Mouse (Mus musculus): ENCODE results near the gene Fam118a.
"Not testable (repeated sequence)": the region's sequence is repeated elsewhere in the genome, so short reads cannot be mapped to it uniquely, and the experiment has no call there.

Gene Fam118a

GRCm38 (mm10) chr15:85012662-85013054 lies 16.1 kb upstream of the Fam118a start:
- DNase-seq (ENCODE audit: low read depth, low spot score), result no peak

DNA sequence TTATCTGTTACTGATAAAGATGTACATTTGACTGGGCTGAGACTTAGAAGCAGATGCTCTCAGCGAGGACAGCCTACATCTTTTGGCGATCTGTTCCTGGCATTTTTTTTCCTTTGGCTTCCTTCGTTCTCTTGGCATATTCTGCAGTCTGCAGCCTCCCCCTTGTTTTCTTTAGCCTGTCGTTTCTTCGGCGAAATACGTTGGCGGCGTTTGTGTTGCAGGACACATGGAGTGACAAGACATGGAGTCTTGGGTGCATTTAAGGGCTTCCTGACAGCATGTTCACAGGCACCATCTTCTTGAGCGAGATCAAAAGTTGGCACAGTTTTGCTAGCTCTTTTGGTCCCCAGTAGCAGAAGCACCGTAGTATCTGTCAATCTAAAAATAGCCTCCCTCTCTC lies 13.0 kb upstream of the Fam118a start:
- DNase-seq (ENCODE audit: low read depth, low spot score), result no peak

GRCm38 (mm10) chr15:85016951-85017664 lies 11.6 kb upstream of the Fam118a start, which contains the start of gene Upk3a:
Gene Upk3a (plus strand): TSS chr15:85017141.
- DNase-seq (ENCODE audit: low read depth, low spot score), result peak; percentile 69

DNA sequence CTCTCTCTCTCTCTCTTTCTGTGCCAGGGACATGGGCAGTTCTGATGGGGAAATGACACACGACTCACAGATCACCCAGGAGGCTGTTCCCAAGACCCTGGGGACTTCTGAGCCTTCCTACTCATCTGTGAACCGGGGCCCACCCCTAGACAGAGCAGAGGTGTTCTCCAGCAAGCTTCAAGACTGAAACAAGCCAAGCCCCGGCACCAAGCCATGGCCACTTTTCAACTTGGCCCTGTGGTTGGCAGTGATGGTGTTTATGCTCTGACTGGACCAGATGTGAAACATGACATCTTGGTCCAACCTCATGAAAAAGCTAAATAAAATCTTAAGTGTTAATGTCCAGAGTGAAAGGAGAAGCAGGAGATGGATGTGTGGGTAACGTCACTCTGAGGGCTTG lies 6.5 kb upstream of the Fam118a start:
- no peak for DNase-seq (ENCODE audit: low read depth, low spot score)

DNA sequence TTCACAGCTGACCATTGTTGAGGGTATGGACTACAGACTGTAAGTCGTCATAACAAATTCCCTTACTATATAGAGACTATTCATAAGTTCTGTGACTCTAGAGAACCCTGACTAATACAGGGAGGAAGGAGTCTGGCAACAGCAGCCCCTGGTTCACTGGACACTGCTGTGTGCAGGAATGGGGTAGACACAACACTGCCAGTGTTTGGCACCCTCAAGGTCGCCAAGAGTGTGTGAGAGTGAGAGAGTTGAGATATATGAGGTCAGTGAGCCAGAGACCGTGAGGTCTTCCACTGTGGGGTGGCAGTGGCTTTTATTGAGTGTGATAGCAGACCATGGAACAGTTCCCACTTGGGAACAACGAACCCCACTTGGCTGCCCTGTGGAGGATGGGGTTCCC lies 2.6 kb upstream of the Fam118a start:
- no peak for DNase-seq (ENCODE audit: low read depth, low spot score)

- DNase-seq (ENCODE audit: low read depth, low spot score), result peak; percentile 90
These were observed 1.0 kb upstream of the Fam118a start for GRCm38 (mm10) chr15:85027740-85028139.

- not testable (repeated sequence) for DNase-seq (ENCODE audit: low read depth, low spot score)
These were observed 1.9 kb downstream of the Fam118a start for GRCm38 (mm10) chr15:85030643-85031042.

DNA sequence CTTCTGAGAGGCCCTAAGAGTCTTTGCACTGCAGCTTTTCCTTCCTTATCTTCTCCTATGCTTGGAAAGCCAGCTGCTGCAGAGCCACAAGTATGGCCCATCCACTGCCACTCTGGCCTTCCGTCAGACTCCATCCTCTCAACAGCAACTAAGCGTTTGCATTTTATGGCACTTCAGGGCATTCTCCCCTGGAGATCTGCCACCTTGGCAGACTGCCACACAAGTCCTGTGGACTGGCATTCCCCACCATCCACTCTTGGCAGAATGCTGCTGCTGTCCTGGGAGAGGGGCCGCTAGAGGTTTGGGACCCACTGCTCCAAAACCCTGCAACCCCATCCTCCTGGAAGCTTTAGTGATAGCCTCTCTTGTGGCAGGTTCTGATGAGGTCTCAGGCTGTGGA lies 3.1 kb downstream of the Fam118a start:
- no peak for DNase-seq (ENCODE audit: low read depth, low spot score)

DNA sequence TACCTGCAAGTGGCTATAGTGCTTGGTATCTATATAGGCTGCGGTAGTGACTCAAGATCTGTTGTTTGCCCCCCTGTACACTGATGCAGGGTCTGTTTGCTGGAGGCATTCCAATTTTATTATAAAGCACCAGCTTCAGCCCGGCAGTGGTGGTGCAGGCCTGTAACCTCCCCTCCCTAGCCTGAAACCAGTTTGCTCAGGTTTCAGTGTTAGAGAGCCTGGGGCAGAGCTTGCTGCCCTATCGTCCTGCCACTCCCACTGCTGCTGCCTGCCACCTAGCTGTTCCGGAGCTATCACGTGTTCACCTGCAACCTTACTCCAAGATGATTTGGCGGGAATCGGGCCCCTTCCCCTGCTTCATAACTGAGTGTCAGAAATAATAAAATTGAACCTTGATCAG lies 5.2 kb downstream of the Fam118a start:
- DNase-seq (ENCODE audit: low read depth, low spot score), result peak; percentile 75

GRCm38 (mm10) chr15:85036566-85037342 lies 8.0 kb downstream of the Fam118a start:
- peak; percentile 99 for DNase-seq (ENCODE audit: low read depth, low spot score)

DNA sequence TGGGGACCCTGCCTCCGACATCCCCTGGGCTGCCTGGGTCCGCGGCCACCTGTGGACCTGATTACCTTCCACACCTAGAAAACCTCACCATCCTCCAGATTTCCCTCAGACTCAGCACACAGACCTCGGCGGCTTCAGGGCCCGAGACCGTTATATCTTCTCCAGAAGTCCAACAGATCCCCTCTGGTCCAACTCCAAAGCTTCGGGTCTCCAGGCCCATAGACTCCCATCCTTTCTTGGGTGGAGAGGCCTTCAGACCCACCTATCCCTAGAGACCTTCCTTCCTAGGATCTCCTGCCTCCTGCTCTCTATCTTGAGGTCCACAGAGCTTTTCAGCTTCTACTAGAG lies 8.6 kb downstream of the Fam118a start:
- no peak for DNase-seq (ENCODE audit: low read depth, low spot score)

GRCm38 (mm10) chr15:85041546-85042225 lies 12.9 kb downstream of the Fam118a start:
- DNase-seq (ENCODE audit: low read depth, low spot score), result no peak

GRCm38 (mm10) chr15:85042361-85042954 lies 13.7 kb downstream of the Fam118a start:
- peak; percentile 93 for DNase-seq (ENCODE audit: low read depth, low spot score)

DNA sequence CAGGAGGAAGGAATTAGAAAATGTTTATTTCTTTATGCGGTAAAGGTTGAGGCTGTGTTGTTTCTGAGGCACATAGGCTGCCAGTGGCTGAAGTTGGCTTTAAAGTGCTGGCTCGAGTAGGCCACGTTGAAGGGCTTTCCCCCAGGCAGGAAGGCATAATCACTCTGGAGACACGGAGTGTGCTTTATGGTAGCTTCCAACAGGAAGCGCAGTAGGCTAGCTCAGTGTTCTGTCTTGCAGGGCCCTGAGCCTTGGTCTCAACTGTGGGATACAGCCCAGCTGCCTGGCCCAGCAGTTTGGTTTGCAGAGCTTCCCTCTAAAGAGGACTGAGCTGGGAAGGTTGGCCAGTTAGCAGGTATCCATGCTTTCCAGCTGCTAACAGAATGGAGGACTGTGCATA lies 14.4 kb downstream of the Fam118a start:
- no peak for DNase-seq (ENCODE audit: low read depth, low spot score)

GRCm38 (mm10) chr15:85043761-85044160 lies 15.0 kb downstream of the Fam118a start:
- no peak for DNase-seq (ENCODE audit: low read depth, low spot score)

- DNase-seq (ENCODE audit: low read depth, low spot score), result no peak
These were observed 17.6 kb downstream of the Fam118a start for GRCm38 (mm10) chr15:85046230-85046950.

DNA sequence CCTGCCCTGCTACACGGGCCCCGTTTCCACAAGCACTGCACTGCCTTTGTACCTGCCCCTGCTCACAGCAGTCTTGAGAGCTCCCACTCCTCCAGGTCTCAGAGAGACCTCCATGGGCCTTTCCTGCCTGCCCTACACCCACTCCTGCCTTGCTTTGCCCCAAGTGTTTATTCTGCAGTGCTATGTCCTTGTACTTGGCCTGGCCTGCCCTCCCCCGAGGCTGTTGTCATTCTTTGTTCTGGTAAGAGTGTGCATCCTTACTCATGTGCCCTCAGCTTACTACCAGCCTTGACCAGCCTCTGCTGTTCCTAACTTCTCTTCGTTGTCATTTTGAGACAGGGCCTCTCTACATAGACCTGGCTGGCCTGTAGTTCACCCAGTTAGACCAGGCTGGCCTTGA lies 19.1 kb downstream of the Fam118a start:
- DNase-seq (ENCODE audit: low read depth, low spot score), result no peak

GRCm38 (mm10) chr15:85049758-85050157 lies 21.0 kb downstream of the Fam118a start:
- DNase-seq (ENCODE audit: low read depth, low spot score), result no peak

- DNase-seq (ENCODE audit: low read depth, low spot score), result no peak
These were observed 25.4 kb downstream of the Fam118a start for GRCm38 (mm10) chr15:85054098-85054497.

- no peak for DNase-seq (ENCODE audit: low read depth, low spot score)
These were observed 26.4 kb downstream of the Fam118a start for GRCm38 (mm10) chr15:85055186-85055585.

DNA sequence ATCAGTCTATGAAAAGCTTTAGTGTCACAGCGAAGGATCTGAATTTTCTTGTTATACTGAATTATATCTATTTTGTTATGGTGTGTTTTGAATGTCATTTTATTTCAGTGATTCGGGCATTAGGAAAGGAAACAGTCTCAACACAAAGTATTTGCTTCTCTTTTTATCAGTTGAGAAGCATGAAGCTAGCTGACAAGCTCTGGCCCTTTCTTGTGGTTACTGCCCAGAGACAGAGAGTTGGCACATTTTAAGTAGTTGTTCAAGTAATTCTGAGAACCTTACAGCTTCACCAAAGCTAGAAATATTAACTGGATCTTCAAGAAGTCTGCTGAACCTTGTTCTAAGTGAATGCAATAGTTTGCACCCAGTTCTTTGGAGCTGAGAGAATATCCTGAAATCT lies 34.7 kb downstream of the Fam118a start:
- DNase-seq (ENCODE audit: low read depth, low spot score), result no peak
